Comparison of ENCODE assay signal across 9 mouse cellular contexts in the genomic region with DNA sequence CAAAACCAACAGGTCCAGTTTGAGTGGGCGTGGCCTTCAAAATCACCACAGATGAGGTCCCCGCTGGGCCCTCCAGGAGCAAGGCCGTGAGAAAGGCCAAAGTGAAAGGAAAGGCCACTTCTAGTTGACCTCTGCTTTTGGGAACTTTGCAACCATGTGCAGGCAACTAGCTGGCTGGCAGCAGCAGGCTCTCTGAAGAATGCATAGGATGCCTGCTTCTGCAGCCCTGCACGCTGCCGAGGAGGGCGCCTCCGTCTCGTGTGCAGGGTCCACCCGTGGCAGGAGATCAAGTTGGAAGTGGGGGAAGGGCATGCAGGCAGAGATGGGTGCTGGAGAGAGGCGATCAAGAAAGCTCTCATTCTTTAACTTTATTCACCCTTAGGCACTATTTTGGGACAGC. TPM values are rescaled to one million over a fixed set of nuclear protein-coding genes. Genes with fewer than 3 reads are reported as not detected.
DNase-seq lines count a peak whose midpoint lies in the region; ATAC-seq and TF ChIP-seq lines count a peak whose summit lies in the region.
"Had no signal": no experiment of that assay in that cellular context is flagged by ENCODE, and none has a peak within 500 bp of the region (broad histone marks: within the 10 kb centered on the region; RNA-seq: fewer than 3 reads in every experiment).

No protein-coding gene starts in this region.

- no peak; the same call in 1 of the 2 replicates for TF ChIP-seq CTCF in left cerebral cortex, adult 2 months (IDR thresholded peaks at IDR 0.05)

- 9% methylated on average over 10 of the region's 10 CpGs for WGBS in forebrain, embryonic 12.5 days
- WGBS in limb, embryonic 11.5 days = 19% methylated on average over 10 of the region's 10 CpGs

- peak overlapping the region; percentile 89 for H3K27ac ChIP-seq in left cerebral cortex, adult 2 months
- no peak overlapping the region for H3K27ac ChIP-seq in forebrain, embryonic 12.5 days
- H3K27ac ChIP-seq in limb, embryonic 11.5 days (replicated peaks; ENCODE audit: low read depth, low read length) = no peak overlapping the region
- H3K27ac ChIP-seq: macrophage had no signal

- H3K27me3 ChIP-seq in forebrain, embryonic 12.5 days = peaks cover 62% of the 10 kb centered on the region
- peaks cover 26% of the 10 kb centered on the region for H3K27me3 ChIP-seq in limb, embryonic 11.5 days (ENCODE audit: control insufficient read depth, insufficient read depth, low read length)
- H3K27me3 ChIP-seq in splenic B cell, adult 2 months (ENCODE audit: control insufficient read depth, insufficient read depth, low read length, poor library complexity, severe bottlenecking) = peaks cover 2% of the 10 kb centered on the region

- no peaks in the 10 kb centered on the region for H3K9me3 ChIP-seq in forebrain, embryonic 12.5 days
- H3K9me3 ChIP-seq in limb, embryonic 11.5 days (ENCODE audit: control insufficient read depth, low read length) = no peaks in the 10 kb centered on the region

- no peaks in the 10 kb centered on the region for H3K36me3 ChIP-seq in forebrain, embryonic 12.5 days (replicated peaks)
- no peaks in the 10 kb centered on the region for H3K36me3 ChIP-seq in limb, embryonic 11.5 days (ENCODE audit: control insufficient read depth, insufficient read depth, low read length)
- H3K36me3 ChIP-seq in splenic B cell, adult 2 months (ENCODE audit: control insufficient read depth, insufficient read depth, low read length, poor library complexity, severe bottlenecking) = no peaks in the 10 kb centered on the region

- intact Hi-C loops in left cerebral cortex, adult 2 months (cut with DNase I) = loop anchor here (2.0 to 5.0 kb wide), 3 partner anchors 40 to 87 kb away; partner anchors contain the start of gene Parp1

- peaks cover 24% of the 10 kb centered on the region for H3K4me1 ChIP-seq in forebrain, embryonic 12.5 days
- peaks cover 16% of the 10 kb centered on the region for H3K4me1 ChIP-seq in limb, embryonic 11.5 days (ENCODE audit: control insufficient read depth, insufficient read depth, low read length)

- no peak overlapping the region for H3K9ac ChIP-seq in forebrain, embryonic 12.5 days
- no peak overlapping the region for H3K9ac ChIP-seq in limb, embryonic 11.5 days (ENCODE audit: low read length)

- H3K4me2 ChIP-seq in forebrain, embryonic 12.5 days = peak overlapping the region; percentile 89; the same call in 1 of the 2 replicates
- H3K4me2 ChIP-seq in limb, embryonic 11.5 days (ENCODE audit: low read depth, severe bottlenecking) = 0 out of 2 replicates have a peak overlapping the region, but pooled peaks have one; percentile 90

- DNase-seq in left cerebral cortex, adult 2 months (ENCODE audit: extremely low spot score in 1 of 2, low spot score in 2 of 2) = no peak
- DNase-seq in left cerebral cortex, adult 9 months (ENCODE audit: low spot score in 2 of 2) = no peak
- DNase-seq in limb, embryonic 11.5 days (ENCODE audit: low spot score) = no peak
- peak; percentile 25 for DNase-seq in splenic B cell, adult 2 months (ENCODE audit: low read depth, low spot score)
- no peak for DNase-seq in thymus, postnatal 36 days
- no peak for DNase-seq in adrenal gland, adult 8-10 months

- peak overlapping the region; percentile 58 for H3K4me3 ChIP-seq in left cerebral cortex, adult 2 months
- H3K4me3 ChIP-seq in forebrain, embryonic 12.5 days (replicated peaks) = no peak overlapping the region
- H3K4me3 ChIP-seq in limb, embryonic 11.5 days (ENCODE audit: low read depth, low read length) = no peak overlapping the region

- no peak for ATAC-seq in forebrain, embryonic 12.5 days (ENCODE audit: low FRiP score)
- no peak for ATAC-seq in limb, embryonic 11.5 days (ENCODE audit: insufficient number of reproducible peaks, low FRiP score, low TSS enrichment, low read depth)

RNA-seq across cellular contexts. Expression of gene Stum, which starts 1.3 kb away (rescaled TPM):
- total RNA-seq in left cerebral cortex, adult 2 months (2021) = 100 to 1,000 TPM; 166 to 167 TPM
- 0.44 and 0.66 TPM in 2 replicates for polyA plus RNA-seq in forebrain, embryonic 12.5 days (2016; fragmentation: Nextera tagmentation; extraction: Ambion mirVana)
- 0.41 and 0.93 TPM in 2 replicates for polyA plus RNA-seq in limb, embryonic 11.5 days (2014; fragmentation: Nextera tagmentation; extraction: Ambion mirVana)
- total RNA-seq in adrenal gland, adult 8-10 months (2022) = under 1 TPM; 0.30 to 0.80 (median 0.60) TPM
- total RNA-seq: MEL had no signal

Comparison
In these comparisons a context has a peak if more than half of its experiments do, and no peak if none do; other contexts are left out.
1. RNA of gene Stum, which starts 1.3 kb away (total RNA-seq): 166 to 167 TPM in left cerebral cortex, adult 2 months; 0.30 to 0.80 TPM in adrenal gland, adult 8-10 months; every median in the first group is over 10 times any median in the second.